Mouse (Mus musculus) stomach, embryonic 14.5 days (tissue): ENCODE measurements around the gene B130006D01Rik. TPM values are rescaled to one million over a fixed set of nuclear protein-coding genes. Genes with fewer than 3 reads are reported as not detected.

ENCODE experiments used
- ATAC-seq: fragments of 200-750 bp; cut with Nextera tagmentation; 2 replicates; pipeline ENCODE4 v1.8.0; 2017; ENCODE audit warnings: low read depth, moderate TSS enrichment; ENCODE audit not compliant: insufficient number of reproducible peaks, insufficient read depth, low FRiP score
- H3K27ac ChIP-seq: fragments of 300-500 bp; sonication (generic); 2 replicates; pipeline ENCODE4 v1.5.1; 2014; ENCODE audit warnings: mild to moderate bottlenecking, low read length, moderate library complexity, mixed read lengths
- H3K27me3 ChIP-seq: fragments of 300-500 bp; sonication (generic); 2 replicates; pipeline ENCODE4 v1.6.1; 2014; ENCODE audit warnings: low read length, control low read depth, mixed read lengths; ENCODE audit not compliant: control insufficient read depth, insufficient read depth
- H3K36me3 ChIP-seq: fragments of 300-500 bp; sonication (generic); 2 replicates; pipeline ENCODE4 v1.6.1; 2014; ENCODE audit warnings: mild to moderate bottlenecking, control low read depth, low read length, moderate library complexity, mixed read lengths; ENCODE audit not compliant: control insufficient read depth, insufficient read depth
- H3K4me1 ChIP-seq: fragments of 300-500 bp; sonication (generic); 2 replicates; pipeline ENCODE4 v1.6.1; 2014; ENCODE audit warnings: low read length, control low read depth, mixed read lengths; ENCODE audit not compliant: control insufficient read depth, insufficient read depth
- H3K4me2 ChIP-seq: fragments of 300-500 bp; sonication (generic); replicated peaks from 2 replicates; pipeline ENCODE4 v1.6.1; 2014; ENCODE audit warnings: low read depth, low read length, control low read depth
- H3K4me3 ChIP-seq: fragments of 300-500 bp; sonication (generic); 2 replicates; pipeline ENCODE4 v1.5.1; 2014; ENCODE audit warnings: low read depth, low read length, control low read depth
- H3K9ac ChIP-seq: fragments of 300-500 bp; sonication (generic); replicated peaks from 2 replicates; pipeline ENCODE4 v1.6.1; 2014; ENCODE audit warnings: low read depth, mild to moderate bottlenecking, control low read depth, low read length, moderate library complexity, mixed read lengths
- H3K9me3 ChIP-seq: fragments of 300-500 bp; sonication (generic); 2 replicates; pipeline ENCODE4 v1.6.1; 2016; ENCODE audit warnings: low read depth, low read length, control low read depth; ENCODE audit not compliant: control insufficient read depth
- WGBS: fragments of 180-500 bp; shearing (Covaris S2); extraction: QIAGEN DNeasy Blood & Tissue Kit; methylation state at CpG from one replicate; pipeline ENCODE4 v1.1.7; 2014; 5-methylcytosine and 5-hydroxymethylcytosine counted together
- polyA plus RNA-seq: library from polyadenylated mRNA; unstranded; fragments of >200 nt; fragmentation: Nextera tagmentation; extraction: Ambion mirVana; gene quantifications from 2 replicates; pipeline ENCODE4 v1.2.1, GENCODE M21; 2014

Gene B130006D01Rik
- polyA plus RNA-seq, 1 experiment from 2014 or later: 2.5 TPM

- Histone ChIP-seq H3K27me3 (no peaks in the 10 kb centered on the region), H3K9me3 (no peaks in the 10 kb centered on the region), H3K4me2 (no peak overlapping the region), H3K9ac (no peak overlapping the region), H3K36me3 (no peaks in the 10 kb centered on the region), H3K4me3 (no peak overlapping the region), H3K27ac (no peak overlapping the region), H3K4me1 (peaks cover 2% of the 10 kb centered on the region; the same call in 1 of the 2 replicates)
- no peak for ATAC-seq
- 89% methylated on average over 4 of the region's 4 CpGs for WGBS
These were observed 1.1 kb downstream of the B130006D01Rik start for GRCm38 (mm10) chr11:95724466-95724865.

- Histone ChIP-seq H3K36me3 (no peaks in the 10 kb centered on the region), H3K9ac (no peak overlapping the region), H3K4me2 (no peak overlapping the region), H3K9me3 (no peaks in the 10 kb centered on the region), H3K4me1 (peaks cover 2% of the 10 kb centered on the region; the same call in 1 of the 2 replicates), H3K27ac (no peak overlapping the region), H3K27me3 (no peaks in the 10 kb centered on the region), H3K4me3 (no peak overlapping the region)
- ATAC-seq: no peak
- 79% methylated on average over 4 of the region's 4 CpGs for WGBS
These were observed 2.8 kb downstream of the B130006D01Rik start for GRCm38 (mm10) chr11:95726156-95726555.

GRCm38 (mm10) chr11:95727947-95728346 lies 4.6 kb downstream of the B130006D01Rik start:
- no peak overlapping the region for H3K4me3 ChIP-seq
- no peak overlapping the region for H3K9ac ChIP-seq
- H3K4me1 ChIP-seq: peaks cover 2% of the 10 kb centered on the region; the same call in 1 of the 2 replicates
- 88% methylated on average over 5 of the region's 5 CpGs for WGBS
- H3K9me3 ChIP-seq: no peaks in the 10 kb centered on the region
- no peaks in the 10 kb centered on the region for H3K27me3 ChIP-seq
- ATAC-seq: no peak
- H3K36me3 ChIP-seq: no peaks in the 10 kb centered on the region
- no peak overlapping the region for H3K27ac ChIP-seq
- H3K4me2 ChIP-seq: no peak overlapping the region

- Histone ChIP-seq H3K27ac (no peak overlapping the region), H3K27me3 (no peaks in the 10 kb centered on the region), H3K4me3 (no peak overlapping the region), H3K9me3 (no peaks in the 10 kb centered on the region), H3K4me2 (no peak overlapping the region), H3K9ac (no peak overlapping the region), H3K4me1 (peaks cover 2% of the 10 kb centered on the region; the same call in 1 of the 2 replicates), H3K36me3 (no peaks in the 10 kb centered on the region)
- WGBS: 84% methylated on average over 12 of the region's 12 CpGs
- ATAC-seq: no peak
These were observed 5.8 kb downstream of the B130006D01Rik start for GRCm38 (mm10) chr11:95728916-95729907.

- Histone ChIP-seq H3K4me3 (no peak overlapping the region), H3K4me2 (no peak overlapping the region), H3K4me1 (no peaks in the 10 kb centered on the region), H3K27me3 (no peaks in the 10 kb centered on the region), H3K9ac (no peak overlapping the region), H3K9me3 (no peaks in the 10 kb centered on the region), H3K27ac (no peak overlapping the region), H3K36me3 (no peaks in the 10 kb centered on the region)
- WGBS: 95% methylated on average over 2 of the region's 2 CpGs
- no peak for ATAC-seq
These were observed 11.1 kb downstream of the B130006D01Rik start for GRCm38 (mm10) chr11:95734485-95734884.

- Histone ChIP-seq H3K27me3 (no peaks in the 10 kb centered on the region), H3K36me3 (no peaks in the 10 kb centered on the region), H3K9ac (no peak overlapping the region), H3K27ac (no peak overlapping the region), H3K4me1 (no peaks in the 10 kb centered on the region), H3K4me3 (no peak overlapping the region), H3K9me3 (no peaks in the 10 kb centered on the region), H3K4me2 (no peak overlapping the region)
- WGBS: 77% methylated on average over 3 of the region's 3 CpGs
- ATAC-seq: no peak
These were observed 14.4 kb downstream of the B130006D01Rik start for GRCm38 (mm10) chr11:95737811-95738210.

GRCm38 (mm10) chr11:95744521-95744920 lies 21.1 kb downstream of the B130006D01Rik start:
- Histone ChIP-seq H3K27ac (no peak overlapping the region), H3K9ac (no peak overlapping the region), H3K4me3 (no peak overlapping the region), H3K4me1 (0 out of 2 replicates have a peak, but pooled peaks cover 5% of the 10 kb centered on the region), H3K27me3 (no peaks in the 10 kb centered on the region), H3K36me3 (peaks cover 5% of the 10 kb centered on the region; the same call in 1 of the 2 replicates), H3K4me2 (no peak overlapping the region), H3K9me3 (no peaks in the 10 kb centered on the region)
- WGBS: 76% methylated on average over 2 of the region's 2 CpGs
- no peak for ATAC-seq

- Histone ChIP-seq H3K9ac (no peak overlapping the region), H3K4me3 (no peak overlapping the region), H3K27ac (no peak overlapping the region), H3K36me3 (peaks cover 13% of the 10 kb centered on the region; the same call in 1 of the 2 replicates), H3K4me1 (0 out of 2 replicates have a peak, but pooled peaks cover 5% of the 10 kb centered on the region), H3K4me2 (no peak overlapping the region), H3K27me3 (no peaks in the 10 kb centered on the region), H3K9me3 (no peaks in the 10 kb centered on the region)
- WGBS: 84% methylated on average over 4 of the region's 4 CpGs
- ATAC-seq: no peak
These were observed 23.4 kb downstream of the B130006D01Rik start for GRCm38 (mm10) chr11:95746821-95747220.
